8 mouse cellular contexts compared by ENCODE assay signal in the genomic region with DNA sequence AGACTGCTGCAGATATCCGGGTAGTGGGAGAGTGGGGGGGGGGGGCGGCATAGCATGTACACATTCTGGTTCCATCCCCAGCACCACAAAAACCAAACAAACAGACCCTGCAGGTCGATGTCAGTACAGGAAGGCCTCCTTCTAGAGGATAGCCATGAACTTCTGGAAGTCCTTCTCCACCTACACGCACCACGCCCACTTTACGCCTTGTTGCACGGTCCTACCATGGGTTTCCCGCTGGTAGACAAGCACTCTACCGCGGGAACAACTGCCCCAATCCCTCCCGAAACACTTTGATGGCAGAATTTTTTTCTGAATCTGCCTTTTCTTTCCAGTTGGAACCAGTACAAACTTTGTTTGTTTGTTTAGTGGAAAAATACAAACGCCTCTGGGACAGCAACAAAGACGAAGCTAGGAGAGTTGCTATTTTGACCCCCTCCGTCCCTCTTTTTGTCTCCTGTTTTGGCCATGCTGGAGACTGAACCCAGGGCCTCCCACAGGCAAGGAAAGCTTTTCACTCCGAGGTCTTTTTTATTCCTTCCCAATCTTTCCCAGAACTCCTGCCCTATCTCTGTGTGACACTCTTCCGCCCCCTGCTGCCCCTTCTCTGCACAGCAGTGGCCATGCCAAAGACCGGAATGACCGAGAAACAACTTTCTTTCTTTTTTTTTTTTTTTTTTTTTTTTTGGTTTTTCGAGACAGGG. TPM values are rescaled to one million over a fixed set of nuclear protein-coding genes. Genes with fewer than 3 reads are reported as not detected.
A peak's percentile ranks its signal among the peaks of the same experiment; 100 is the strongest.
DNase-seq lines count a peak whose midpoint lies in the region; ATAC-seq and TF ChIP-seq lines count a peak whose summit lies in the region.

No protein-coding gene starts in this region.

- 10% methylated on average over 17 of the region's 19 CpGs for WGBS in forebrain, postnatal 0 days
- WGBS in lung, postnatal 0 days = 10% methylated on average over 18 of the region's 19 CpGs

- H3K9ac ChIP-seq in forebrain, postnatal 0 days = no peak overlapping the region
- 0 out of 2 replicates have a peak overlapping the region, but pooled peaks have one; percentile 16 for H3K9ac ChIP-seq in lung, postnatal 0 days (replicated peaks; ENCODE audit: low read depth)

- H3K27me3 ChIP-seq in G1E (ENCODE audit: insufficient read depth, low read length) = peaks cover 33% of the 10 kb centered on the region
- no peaks in the 10 kb centered on the region for H3K27me3 ChIP-seq in forebrain, postnatal 0 days (ENCODE audit: insufficient read depth, low read length)
- H3K27me3 ChIP-seq in lung, postnatal 0 days (replicated peaks; ENCODE audit: insufficient read depth, low read length) = no peaks in the 10 kb centered on the region

- no peak for DNase-seq in G1E (ENCODE audit: low spot score)
- peak; percentile 87 for DNase-seq in cerebellum, adult 18-20 months
- peak; percentile 79 for DNase-seq in forebrain, postnatal 0 days
- peak; percentile 94 for DNase-seq in heart, postnatal 4 days
- DNase-seq in layer of hippocampus, adult 9-11 months = peak; percentile 82
- peak; percentile 94 for DNase-seq in lung, postnatal 0 days (ENCODE audit: low spot score)
- peak; percentile 81 for DNase-seq in right cerebral cortex, postnatal 14 days
- DNase-seq in urinary bladder, postnatal 36 days (ENCODE audit: low spot score in 2 of 2) = peak; percentile 81 to 87

- peak overlapping the region; percentile 21; the same call in 1 of the 2 replicates for H3K27ac ChIP-seq in forebrain, postnatal 0 days (ENCODE audit: low read depth, low read length)
- H3K27ac ChIP-seq in lung, postnatal 0 days (ENCODE audit: low read length) = no peak overlapping the region

- ATAC-seq in G1E (ENCODE audit: extremely low read depth, insufficient number of reproducible peaks, low FRiP score, poor library complexity, severe bottlenecking) = no peak
- peak; percentile 60 for ATAC-seq in forebrain, postnatal 0 days
- ATAC-seq in lung, postnatal 0 days = peak; percentile 84

- no peaks in the 10 kb centered on the region for H3K9me3 ChIP-seq in G1E (replicated peaks)
- no peaks in the 10 kb centered on the region for H3K9me3 ChIP-seq in forebrain, postnatal 0 days (ENCODE audit: low read length)
- no peaks in the 10 kb centered on the region for H3K9me3 ChIP-seq in lung, postnatal 0 days (ENCODE audit: low read length)

- peaks cover 62% of the 10 kb centered on the region for H3K4me1 ChIP-seq in G1E (ENCODE audit: insufficient read depth, low read depth, low read length)
- no peaks in the 10 kb centered on the region for H3K4me1 ChIP-seq in forebrain, postnatal 0 days (ENCODE audit: insufficient read depth)
- H3K4me1 ChIP-seq in lung, postnatal 0 days (ENCODE audit: insufficient read depth, low read depth, low read length) = peaks cover 4% of the 10 kb centered on the region; the same call in 1 of the 2 replicates

- H3K4me3 ChIP-seq in G1E (ENCODE audit: low read depth, low read length) = peak overlapping the region; percentile 58; the same call in 1 of the 2 replicates
- H3K4me3 ChIP-seq in forebrain, postnatal 0 days (ENCODE audit: low read depth, low read length) = no peak overlapping the region
- no peak overlapping the region for H3K4me3 ChIP-seq in lung, postnatal 0 days (ENCODE audit: low read depth, low read length)

- TF ChIP-seq CTCF in G1E (IDR thresholded peaks at IDR 0.05; ENCODE audit: low read depth, low read length) = peak; percentile 42; the same call in 1 of the 2 replicates
- peak; percentile 78 for TF ChIP-seq CTCF in forebrain, postnatal 0 days (IDR thresholded peaks at IDR 0.05; ENCODE audit: low read depth)
- peak; percentile 86 for TF ChIP-seq CTCF in lung, postnatal 0 days (IDR thresholded peaks at IDR 0.05)

- no peak overlapping the region for H3K4me2 ChIP-seq in forebrain, postnatal 0 days (ENCODE audit: low read depth)
- H3K4me2 ChIP-seq in lung, postnatal 0 days (replicated peaks; ENCODE audit: low read depth, low read length) = peak overlapping the region; percentile 36

- H3K36me3 ChIP-seq in G1E (replicated peaks) = no peaks in the 10 kb centered on the region
- H3K36me3 ChIP-seq in forebrain, postnatal 0 days (ENCODE audit: insufficient read depth) = no peaks in the 10 kb centered on the region
- no peaks in the 10 kb centered on the region for H3K36me3 ChIP-seq in lung, postnatal 0 days (ENCODE audit: insufficient read depth, low read length)

- no peak for TF ChIP-seq EP300 in lung, postnatal 0 days (IDR thresholded peaks at IDR 0.05)

RNA-seq across cellular contexts. Expression of gene Shbg, which starts 4.0 kb away (rescaled TPM):
- not detected in 2 replicates for total RNA-seq in G1E (2014; fragmentation: Nextera tagmentation)
- total RNA-seq in G1E (2017) = not detected in 2 replicates
- polyA plus RNA-seq in G1E (2012) = not detected in 2 replicates
- total RNA-seq in forebrain, postnatal 0 days (2014; rRNA removed) = not detected in 2 replicates
- polyA plus RNA-seq in forebrain, postnatal 0 days (2015; fragmentation: Nextera tagmentation; extraction: Ambion mirVana) = not detected in 2 replicates
- not detected for total RNA-seq in heart, postnatal 4 days (2021)
- polyA plus RNA-seq in lung, postnatal 0 days (2015; fragmentation: Nextera tagmentation; extraction: Ambion mirVana) = not detected in 2 replicates

RNA-seq across cellular contexts. Expression of gene Atp1b2, which starts 8.0 kb away (rescaled TPM):
- total RNA-seq in G1E (2014; fragmentation: Nextera tagmentation) (84.5 and 116 TPM in 2 replicates), G1E (2017) (3.6 and 4.8 TPM in 2 replicates)
- 50.0 and 54.6 TPM in 2 replicates for polyA plus RNA-seq in G1E (2012)
- 38.9 and 74.0 TPM in 2 replicates for total RNA-seq in forebrain, postnatal 0 days (2014; rRNA removed)
- polyA plus RNA-seq in forebrain, postnatal 0 days (2015; fragmentation: Nextera tagmentation; extraction: Ambion mirVana) = 83.2 and 106 TPM in 2 replicates
- 10 to 100 TPM; 27.0 to 29.1 TPM for total RNA-seq in heart, postnatal 4 days (2021)
- polyA plus RNA-seq in lung, postnatal 0 days (2015; fragmentation: Nextera tagmentation; extraction: Ambion mirVana) = 7.5 and 8.1 TPM in 2 replicates

RNA-seq across cellular contexts. Expression of gene Sat2, which starts 8.1 kb away (rescaled TPM):
- 2.4 and 7.3 TPM in 2 replicates for total RNA-seq in G1E (2014; fragmentation: Nextera tagmentation)
- 1.5 and 2.6 TPM in 2 replicates for total RNA-seq in G1E (2017)
- 0.09 TPM in 1 of 2 replicates, not detected in the other for polyA plus RNA-seq in G1E (2012)
- total RNA-seq in forebrain, postnatal 0 days (2014; rRNA removed) = 8.6 and 18.9 TPM in 2 replicates
- 27.3 and 28.0 TPM in 2 replicates for polyA plus RNA-seq in forebrain, postnatal 0 days (2015; fragmentation: Nextera tagmentation; extraction: Ambion mirVana)
- total RNA-seq in heart, postnatal 4 days (2021) = 1 to 10 TPM; 5.3 to 6.7 TPM
- 14.4 and 16.3 TPM in 2 replicates for polyA plus RNA-seq in lung, postnatal 0 days (2015; fragmentation: Nextera tagmentation; extraction: Ambion mirVana)

RNA-seq across cellular contexts. Expression of gene Fxr2, which starts 19.1 kb away (rescaled TPM):
- total RNA-seq in G1E (2014; fragmentation: Nextera tagmentation) = 90.1 and 92.9 TPM in 2 replicates
- 44.9 and 53.6 TPM in 2 replicates for total RNA-seq in G1E (2017)
- 77.8 and 82.4 TPM in 2 replicates for polyA plus RNA-seq in G1E (2012)
- 83.9 and 94.5 TPM in 2 replicates for total RNA-seq in forebrain, postnatal 0 days (2014; rRNA removed)
- 23.1 and 25.2 TPM in 2 replicates for polyA plus RNA-seq in forebrain, postnatal 0 days (2015; fragmentation: Nextera tagmentation; extraction: Ambion mirVana)
- total RNA-seq in heart, postnatal 4 days (2021) = 10 to 100 TPM; 81.4 to 83.6 TPM
- polyA plus RNA-seq in lung, postnatal 0 days (2015; fragmentation: Nextera tagmentation; extraction: Ambion mirVana) = 16.3 and 17.9 TPM in 2 replicates

RNA-seq across cellular contexts. Expression of gene Trp53, which starts 33.5 kb away (rescaled TPM):
- total RNA-seq in G1E (2014; fragmentation: Nextera tagmentation) = 228 and 271 TPM in 2 replicates
- 52.1 and 57.4 TPM in 2 replicates for total RNA-seq in G1E (2017)
- 141 and 175 TPM in 2 replicates for polyA plus RNA-seq in G1E (2012)
- total RNA-seq in forebrain, postnatal 0 days (2014; rRNA removed) = 40.1 and 43.1 TPM in 2 replicates
- polyA plus RNA-seq in forebrain, postnatal 0 days (2015; fragmentation: Nextera tagmentation; extraction: Ambion mirVana) = 52.4 and 59.8 TPM in 2 replicates
- total RNA-seq in heart, postnatal 4 days (2021) = 10 to 100 TPM; 41.6 to 46.1 TPM
- 39.8 and 50.6 TPM in 2 replicates for polyA plus RNA-seq in lung, postnatal 0 days (2015; fragmentation: Nextera tagmentation; extraction: Ambion mirVana)
